Mouse (Mus musculus) layer of hippocampus, adult 11-12 months (tissue): ENCODE data around the gene Rptor.

Experiments used
- DNase-seq: peaks from one replicate; pipeline ENCODE4 v3.0.0; 2022; ENCODE audit warnings: low spot score

Gene Rptor

DNA sequence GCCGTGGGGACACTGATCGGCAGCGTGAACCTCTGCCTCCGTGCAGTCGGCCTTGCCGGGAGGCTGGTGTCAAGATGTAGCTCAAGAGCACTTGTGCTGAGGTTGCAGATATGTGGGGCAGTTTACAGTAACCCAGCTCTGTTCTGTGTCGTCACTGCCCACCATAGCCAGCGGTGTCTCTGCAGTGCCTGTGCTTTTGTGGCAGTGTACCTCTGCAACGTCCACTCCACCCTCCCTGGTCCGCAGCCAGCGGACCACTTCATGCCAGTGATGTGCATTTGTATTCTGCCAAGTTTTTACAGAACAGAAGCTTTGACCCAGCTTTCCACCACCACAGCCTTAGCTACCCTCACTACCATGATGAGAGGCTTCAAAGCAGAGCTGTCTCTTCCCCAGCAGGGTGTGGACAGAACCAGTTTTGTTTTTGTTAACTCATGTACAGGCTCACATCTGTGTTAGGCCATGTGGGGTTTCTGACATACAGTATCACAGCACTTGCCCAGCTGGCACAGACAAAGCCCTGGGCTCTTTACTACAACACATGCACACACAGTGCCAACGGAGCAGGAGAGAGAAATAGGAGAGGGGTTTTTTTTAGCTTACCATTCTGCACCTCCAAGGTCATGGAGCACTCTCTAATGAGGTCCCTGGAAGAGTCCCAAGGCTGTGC lies 182.1 kb downstream of the Rptor start:
- DNase-seq, result no peak

GRCm38 (mm10) chr11:119785661-119786384 lies 183.1 kb downstream of the Rptor start:
- DNase-seq, result no peak

- no peak for DNase-seq
Measured at GRCm38 (mm10) chr11:119786385-119786880, 183.7 kb downstream of the Rptor start.

DNA sequence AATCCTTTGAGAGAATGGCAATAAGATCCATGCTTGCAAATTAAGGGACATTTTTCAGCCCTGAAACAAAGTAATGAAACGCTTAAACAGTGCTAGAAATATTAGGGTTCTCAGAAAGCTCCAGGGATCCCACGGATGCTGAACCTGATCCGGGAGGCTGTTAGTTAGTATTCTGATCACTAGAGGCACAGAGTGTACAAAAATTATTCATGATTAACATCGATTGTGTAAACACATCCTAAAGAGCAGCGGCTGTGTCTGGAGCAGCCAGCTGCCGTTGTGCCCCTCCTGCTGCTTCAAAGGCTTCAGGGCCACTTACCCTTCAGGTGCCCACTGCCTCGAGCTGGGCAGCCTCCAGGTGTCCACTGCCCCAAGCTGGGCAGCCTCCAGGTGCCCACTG lies 185.8 kb downstream of the Rptor start:
- no peak for DNase-seq

DNA sequence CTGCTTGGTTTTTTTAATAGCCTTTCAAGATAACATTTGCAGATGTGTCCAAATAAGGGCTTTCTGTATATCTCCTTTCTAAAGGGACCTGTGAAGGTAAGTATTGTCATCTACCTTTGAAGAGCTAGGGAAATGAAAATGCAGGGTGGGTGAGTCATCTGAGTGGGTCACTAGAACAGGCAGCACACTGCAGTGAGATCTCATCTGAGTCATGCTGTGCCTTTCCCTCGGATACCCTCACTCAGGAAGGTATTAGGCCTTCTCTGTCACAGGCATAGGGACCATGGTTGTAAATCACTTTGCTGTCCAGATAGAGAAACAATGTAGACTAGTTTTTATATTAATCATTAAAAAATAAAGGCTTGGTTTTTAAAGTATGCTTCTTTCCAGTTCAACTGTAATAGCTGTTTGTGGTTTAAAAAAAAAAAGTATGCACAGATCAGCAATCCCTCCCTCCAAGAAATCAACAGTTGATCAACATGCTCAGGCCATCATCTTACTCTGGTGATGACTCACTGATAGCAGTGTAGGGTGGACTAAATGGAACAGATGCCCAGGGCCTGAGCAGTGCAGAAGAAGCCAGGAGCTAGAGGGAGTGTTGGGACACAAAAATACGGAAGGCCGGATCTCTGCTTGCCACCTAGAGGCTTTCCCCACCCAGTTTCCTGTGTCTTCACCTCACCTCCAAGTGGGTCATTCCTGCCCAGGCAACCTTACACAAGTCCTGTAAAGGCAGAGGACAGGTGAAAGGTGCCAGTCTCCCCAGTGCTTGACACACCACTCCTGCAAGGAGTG lies 186.4 kb downstream of the Rptor start:
- no peak for DNase-seq

DNA sequence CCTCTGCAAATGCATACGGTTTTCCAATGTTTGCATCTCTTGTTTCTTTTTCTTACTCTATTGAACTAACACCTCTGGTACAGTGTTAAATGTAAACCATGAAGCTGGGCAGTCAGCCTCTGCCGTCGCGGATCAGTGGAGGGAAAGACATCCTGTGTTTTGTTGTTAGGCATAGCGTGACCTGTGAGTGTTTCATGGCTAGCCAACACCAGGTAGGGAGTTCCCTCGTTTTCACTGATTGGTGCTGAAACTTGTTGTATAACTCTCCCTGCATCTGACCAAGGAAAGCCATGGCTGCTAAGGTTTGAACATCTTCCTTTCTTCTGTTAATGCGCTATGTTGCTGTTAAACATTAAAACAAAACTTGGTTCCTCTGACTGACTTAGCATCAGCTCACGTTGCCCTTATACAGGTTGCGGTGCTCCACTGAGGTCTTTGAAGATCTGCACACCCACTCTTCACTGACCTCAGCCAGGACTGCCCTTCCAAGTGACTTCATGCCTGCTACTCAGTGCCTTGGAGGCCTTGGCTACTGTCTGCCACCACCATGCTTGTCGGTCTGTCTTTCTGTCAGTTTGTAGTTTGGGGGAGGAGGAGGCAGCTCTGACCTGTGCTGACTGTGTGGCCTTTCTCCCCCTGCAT lies 189.3 kb downstream of the Rptor start:
- DNase-seq, result no peak

DNA sequence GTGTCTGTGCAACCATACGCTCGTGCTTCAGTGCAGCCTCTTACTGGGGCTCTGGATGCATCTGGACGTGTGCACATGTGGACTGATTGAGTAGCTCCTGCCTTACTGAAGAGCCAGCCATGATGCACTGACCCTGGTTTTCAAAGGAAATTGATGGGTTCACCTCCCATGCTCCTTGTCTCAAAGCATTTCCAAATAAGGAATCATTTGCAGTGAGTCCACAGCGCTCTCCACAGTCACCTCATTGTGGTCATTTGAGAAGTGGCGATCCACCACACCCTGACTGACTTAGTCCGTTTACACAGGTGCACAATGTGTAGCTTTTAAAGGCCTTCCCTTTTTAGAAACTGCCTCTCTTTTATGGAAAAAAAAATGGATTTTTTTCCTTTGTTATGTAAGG lies 190.7 kb downstream of the Rptor start:
- DNase-seq, result no peak

GRCm38 (mm10) chr11:119794020-119794419 lies 191.3 kb downstream of the Rptor start:
- no peak for DNase-seq

DNA sequence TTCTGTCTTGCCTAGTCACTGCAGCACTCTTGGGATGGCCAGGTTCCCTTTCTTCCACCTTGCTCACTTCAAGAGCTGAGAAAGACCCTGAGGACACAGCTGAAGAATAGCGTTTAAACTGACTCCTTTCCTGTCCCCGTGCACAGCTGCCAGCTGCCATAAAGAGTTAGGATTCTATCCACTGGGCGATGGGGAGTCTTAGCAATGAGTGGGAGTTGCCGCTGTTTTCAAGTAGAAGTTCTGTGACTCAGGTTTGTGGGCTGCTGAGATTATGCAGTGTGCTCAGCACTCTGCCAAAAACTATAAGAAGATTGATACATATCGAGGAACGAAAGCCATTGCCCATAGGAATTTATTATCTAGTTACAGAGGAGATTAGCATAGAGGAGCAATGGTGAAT lies 192.0 kb downstream of the Rptor start:
- DNase-seq, result no peak

- DNase-seq, result peak; percentile 53
Measured at GRCm38 (mm10) chr11:119796406-119796805, 193.7 kb downstream of the Rptor start.

DNA sequence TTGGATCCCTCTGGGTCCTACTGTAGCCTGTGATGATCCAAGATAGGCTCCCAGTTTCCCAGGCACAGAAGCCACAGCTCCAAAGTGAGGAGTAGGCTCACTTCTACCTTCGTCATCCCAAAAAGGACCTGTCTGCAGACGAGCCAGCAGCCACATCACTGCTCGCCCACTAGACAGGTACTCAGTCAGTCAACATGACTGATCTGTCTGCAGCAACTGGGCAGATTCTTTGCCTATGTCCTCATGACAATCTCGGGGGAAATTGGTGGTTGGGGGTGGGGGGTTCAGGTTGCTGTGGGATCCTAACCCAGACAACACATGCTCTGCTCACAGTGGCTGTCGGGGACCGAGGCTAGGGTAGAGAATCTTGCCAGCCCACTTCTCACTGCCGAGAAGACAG lies 194.1 kb downstream of the Rptor start:
- no peak for DNase-seq

- DNase-seq, result no peak
Measured at GRCm38 (mm10) chr11:119799536-119799935, 196.8 kb downstream of the Rptor start.

DNA sequence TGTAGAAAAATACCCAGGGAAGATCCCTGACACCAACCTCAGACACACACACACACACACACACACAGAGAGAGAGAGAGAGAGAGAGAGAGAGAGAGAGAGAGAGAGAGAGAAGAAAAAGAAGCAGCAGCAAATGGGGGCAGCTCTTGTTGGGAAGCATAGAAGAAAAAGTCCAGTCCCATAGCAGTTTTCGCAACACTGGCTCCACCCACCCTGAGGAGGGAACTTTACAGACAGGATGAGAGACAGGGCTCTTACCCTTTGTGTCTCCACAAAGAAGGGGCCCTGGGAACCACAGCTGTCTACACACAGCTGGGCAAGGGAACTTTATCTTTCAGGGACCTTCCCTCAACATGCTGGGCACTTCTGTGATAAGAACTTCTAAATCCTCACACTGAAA lies 199.2 kb downstream of the Rptor start:
- DNase-seq, result no peak

GRCm38 (mm10) chr11:119802947-119803346 lies 200.2 kb downstream of the Rptor start:
- DNase-seq, result no peak

DNA sequence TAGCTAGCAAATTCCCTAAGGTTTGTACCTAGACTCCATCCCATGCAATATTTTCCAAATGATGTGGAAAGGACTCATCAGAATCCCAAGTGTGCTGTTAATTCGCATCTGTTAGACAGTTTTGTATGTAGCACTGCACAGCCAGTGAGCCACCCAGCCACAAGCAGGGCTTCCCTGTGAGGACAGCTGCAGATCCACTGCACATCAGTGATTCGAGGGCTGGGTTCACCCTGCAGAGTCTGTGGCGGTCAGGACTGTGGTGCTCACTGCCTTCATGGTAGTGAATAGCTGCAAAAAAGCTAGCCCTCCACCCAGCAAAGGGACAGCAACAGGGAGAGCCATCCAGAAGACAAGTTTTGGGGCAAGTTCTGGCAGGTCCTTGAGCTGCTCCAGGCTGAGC lies 201.7 kb downstream of the Rptor start:
- DNase-seq, result no peak

DNA sequence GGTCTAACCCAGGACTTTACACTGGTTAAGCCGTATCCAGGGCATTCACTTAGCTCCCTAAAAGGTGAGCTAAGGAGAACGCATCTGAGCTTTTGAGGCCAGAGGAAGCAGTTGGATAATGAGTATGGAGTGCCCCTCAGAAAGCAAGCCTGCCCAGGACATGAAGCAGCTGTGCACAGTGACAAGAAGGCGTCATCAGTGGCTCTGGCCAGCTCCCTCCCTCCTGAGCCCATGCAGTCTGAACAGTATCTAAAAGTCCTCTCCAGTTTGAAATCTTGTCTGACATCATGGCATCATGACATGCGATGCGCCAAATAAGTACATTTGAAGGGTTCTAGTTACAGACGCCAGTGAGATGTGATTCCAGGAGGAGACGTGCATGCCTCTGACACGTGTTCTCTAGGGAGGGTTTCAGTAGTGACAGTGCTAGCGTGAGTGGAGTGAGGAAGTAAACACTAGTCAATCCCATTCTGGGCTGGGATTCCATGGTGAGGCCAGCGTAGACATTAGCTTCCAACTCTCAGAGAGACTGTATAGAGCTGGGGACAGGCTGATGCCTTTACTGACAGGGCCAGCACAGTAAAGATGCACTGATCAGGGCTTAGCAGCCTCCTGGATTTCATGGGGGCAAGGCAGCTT lies 202.5 kb downstream of the Rptor start:
- DNase-seq, result no peak

DNA sequence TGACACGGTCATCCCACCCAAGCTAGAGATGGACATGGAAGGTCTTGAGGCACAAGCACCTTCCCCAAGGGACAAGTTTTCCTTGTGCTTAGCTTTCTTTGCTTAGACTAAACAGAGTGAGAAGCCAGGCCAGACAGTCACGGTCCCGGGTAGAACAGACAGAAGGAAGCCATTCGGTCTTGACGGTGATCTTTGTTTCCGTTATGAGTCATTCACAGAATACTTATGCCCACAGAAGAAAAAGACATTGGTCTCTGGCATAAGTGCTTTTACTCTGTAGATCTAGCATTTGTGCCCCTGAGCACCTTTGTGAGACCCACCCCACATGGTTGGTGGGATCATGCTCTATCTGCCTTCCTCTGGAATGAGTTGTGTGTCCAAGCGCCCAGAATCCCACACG lies 203.8 kb downstream of the Rptor start:
- no peak for DNase-seq

DNA sequence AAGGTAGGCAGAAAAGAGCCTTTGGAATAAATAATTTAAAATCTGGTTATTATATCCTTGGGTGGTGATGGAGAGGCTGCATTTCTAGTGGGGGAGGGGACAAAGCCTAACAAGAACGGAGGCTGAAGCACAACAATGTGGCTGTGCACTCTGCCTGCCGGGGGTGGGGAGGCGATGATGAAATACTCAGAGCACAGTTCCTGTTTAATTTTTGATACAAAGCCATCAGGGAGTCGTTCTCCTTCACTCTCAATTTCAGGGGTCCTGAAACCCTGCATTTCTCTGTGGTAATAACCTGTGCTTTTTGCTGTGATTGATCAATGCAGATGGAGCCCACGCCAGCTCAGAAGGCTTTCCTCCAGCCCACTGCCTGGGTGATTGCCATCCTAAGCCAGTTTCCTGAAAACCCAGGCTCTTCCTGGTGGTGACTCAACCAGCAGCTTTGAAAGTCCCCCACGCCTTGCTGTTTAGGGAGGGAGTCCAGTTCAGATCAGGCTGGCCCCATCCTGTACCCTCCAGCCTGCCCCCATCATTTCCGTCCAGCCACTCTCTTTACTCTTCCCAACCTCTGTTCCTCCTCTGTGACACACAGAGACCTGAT lies 204.8 kb downstream of the Rptor start:
- DNase-seq, result peak; percentile 54

- no peak for DNase-seq
Measured at GRCm38 (mm10) chr11:119808647-119809280, 206.1 kb downstream of the Rptor start.

GRCm38 (mm10) chr11:119809309-119809708 lies 206.6 kb downstream of the Rptor start:
- DNase-seq, result no peak

DNA sequence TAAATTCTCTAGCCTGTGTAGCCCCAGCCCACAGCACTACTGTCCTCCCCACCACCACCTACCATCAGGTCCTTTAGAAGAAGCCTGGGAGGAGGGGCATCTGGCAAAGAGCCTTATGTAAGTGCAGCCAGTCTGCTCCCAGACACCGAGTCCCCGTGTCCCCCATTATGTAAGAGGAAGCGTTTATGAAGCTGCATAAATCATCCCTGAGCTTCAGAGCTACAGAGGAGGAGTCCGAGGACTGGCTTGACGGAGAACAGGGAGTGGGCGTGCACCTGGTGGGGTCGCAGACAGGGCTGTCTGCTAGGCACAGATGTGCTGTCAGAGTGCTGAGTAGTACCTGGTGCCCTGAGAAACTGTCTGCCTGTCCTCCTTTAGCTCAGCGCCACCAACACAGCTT lies 208.3 kb downstream of the Rptor start:
- DNase-seq, result peak; percentile 58
